Mouse (Mus musculus) liver, adult 2 months (tissue): ENCODE results near the gene Alyref.

Experiments used
- CTCF ChIP-seq: fragments of 200-500 bp; IDR thresholded peaks from 2 replicates; pipeline ENCODE4 v1.5.1; 2011; ENCODE audit warnings: low read depth, low read length, control low read depth
- POLR2A ChIP-seq: fragments of 200-500 bp; IDR thresholded peaks from 2 replicates; pipeline ENCODE4 v1.6.1; 2011; ENCODE audit warnings: low read length, control low read depth; ENCODE audit not compliant: insufficient read depth; ENCODE audit errors: extremely low read depth

GRCm38 (mm10) chr11:120631726-120632448 lies 33.7 kb upstream of the Alyref start:
- no peak for TF ChIP-seq CTCF
- TF ChIP-seq POLR2A = no peak
